Mouse (Mus musculus) midbrain, embryonic 16.5 days (tissue): Measurements from ENCODE around the gene Ptprg. TPM values are rescaled to one million over a fixed set of nuclear protein-coding genes. Genes with fewer than 3 reads are reported as not detected.

Experiments used
- ATAC-seq: fragments of 200-750 bp; cut with Nextera tagmentation; 2 replicates; pipeline ENCODE4 v1.8.0; 2017; ENCODE audit warnings: moderate TSS enrichment
- H3K27ac ChIP-seq: fragments of 300-500 bp; sonication (generic); 2 replicates; pipeline ENCODE4 v1.5.1; 2014; ENCODE audit warnings: mild to moderate bottlenecking, low read length, mixed read lengths
- H3K27me3 ChIP-seq: fragments of 300-500 bp; sonication (generic); 2 replicates; pipeline ENCODE4 v1.6.1; 2014; ENCODE audit warnings: low read depth, low read length, mixed read lengths; ENCODE audit not compliant: control insufficient read depth, insufficient read depth
- H3K36me3 ChIP-seq: fragments of 300-500 bp; sonication (generic); 2 replicates; pipeline ENCODE4 v1.6.1; 2014; ENCODE audit warnings: mild to moderate bottlenecking, low read length, moderate library complexity, mixed read lengths; ENCODE audit not compliant: control insufficient read depth, insufficient read depth
- H3K4me1 ChIP-seq: fragments of 300-500 bp; sonication (generic); 2 replicates; pipeline ENCODE4 v1.6.1; 2014; ENCODE audit warnings: mild to moderate bottlenecking, low read length, mixed read lengths; ENCODE audit not compliant: control insufficient read depth, insufficient read depth
- H3K4me2 ChIP-seq: fragments of 300-500 bp; sonication (generic); 2 replicates; pipeline ENCODE4 v1.6.1; 2014; ENCODE audit warnings: mild to moderate bottlenecking, low read length, mixed read lengths
- H3K4me3 ChIP-seq: fragments of 300-500 bp; sonication (generic); 2 replicates; pipeline ENCODE4 v1.5.1; 2014; ENCODE audit warnings: low read depth, mild to moderate bottlenecking, low read length, moderate library complexity, mixed read lengths
- H3K9ac ChIP-seq: fragments of 300-500 bp; sonication (generic); 2 replicates; pipeline ENCODE4 v1.6.1; 2014; ENCODE audit warnings: low read depth, low read length, mixed read lengths
- H3K9me3 ChIP-seq: fragments of 300-500 bp; sonication (generic); replicated peaks from 2 replicates; pipeline ENCODE4 v1.6.1; 2014; ENCODE audit warnings: mild to moderate bottlenecking, low read length, mixed read lengths; ENCODE audit not compliant: control insufficient read depth, poor library complexity, severe bottlenecking
- WGBS: fragments of 180-500 bp; shearing (Covaris S2); extraction: QIAGEN DNeasy Blood & Tissue Kit; methylation state at CpG from one replicate; pipeline ENCODE4 v1.1.7; 2014; 5-methylcytosine and 5-hydroxymethylcytosine counted together
- polyA plus RNA-seq: library from polyadenylated mRNA; unstranded; fragments of >200 nt; fragmentation: Nextera tagmentation; extraction: Ambion mirVana; gene quantifications from 2 replicates; pipeline ENCODE4 v1.2.1, GENCODE M21; 2015

Gene Ptprg
- polyA plus RNA-seq, 1 experiment from 2014 or later = 37.6 TPM

- H3K4me2 ChIP-seq = no peak overlapping the region
- no peak for ATAC-seq
Measured at GRCm38 (mm10) chr14:11691531-11691930, 138.2 kb downstream of the Ptprg start.

GRCm38 (mm10) chr14:11698880-11699279 is 145.5 kb downstream of the Ptprg start:
- no peaks in the 10 kb centered on the region for H3K36me3 ChIP-seq
- no peak overlapping the region for H3K4me2 ChIP-seq
- H3K27me3 ChIP-seq = no peaks in the 10 kb centered on the region
- H3K9me3 ChIP-seq = no peaks in the 10 kb centered on the region
- H3K4me1 ChIP-seq = 0 out of 2 replicates have a peak, but pooled peaks cover 3% of the 10 kb centered on the region
- no peak for ATAC-seq
- H3K4me3 ChIP-seq = no peak overlapping the region
- H3K9ac ChIP-seq = no peak overlapping the region
- no peak overlapping the region for H3K27ac ChIP-seq
- WGBS = 80% methylated on average over 4 of the region's 4 CpGs

More at GRCm38 (mm10) chr14:11691531-11691930, 138.2 kb downstream of the Ptprg start:
- Histone ChIP-seq H3K36me3 (no peaks in the 10 kb centered on the region), H3K9ac (no peak overlapping the region), H3K4me1 (peaks cover 9% of the 10 kb centered on the region), H3K4me3 (no peak overlapping the region), H3K27me3 (no peaks in the 10 kb centered on the region), H3K27ac (no peak overlapping the region), H3K9me3 (no peaks in the 10 kb centered on the region)
- WGBS = 88% methylated on average over 3 of the region's 3 CpGs

- Histone ChIP-seq H3K27ac (no peak overlapping the region), H3K4me3 (no peak overlapping the region), H3K36me3 (no peaks in the 10 kb centered on the region), H3K27me3 (no peaks in the 10 kb centered on the region), H3K4me1 (peaks cover 4% of the 10 kb centered on the region), H3K9ac (no peak overlapping the region), H3K9me3 (no peaks in the 10 kb centered on the region), H3K4me2 (no peak overlapping the region)
- WGBS = 86% methylated on average over 2 of the region's 2 CpGs
- ATAC-seq = no peak
Measured at GRCm38 (mm10) chr14:11699654-11700053, 146.3 kb downstream of the Ptprg start.

GRCm38 (mm10) chr14:11701516-11702249 is 148.4 kb downstream of the Ptprg start:
- Histone ChIP-seq H3K36me3 (no peaks in the 10 kb centered on the region), H3K4me3 (no peak overlapping the region), H3K9me3 (no peaks in the 10 kb centered on the region), H3K27ac (no peak overlapping the region), H3K4me2 (no peak overlapping the region), H3K27me3 (no peaks in the 10 kb centered on the region), H3K9ac (no peak overlapping the region), H3K4me1 (peaks cover 11% of the 10 kb centered on the region)
- WGBS = 87% methylated on average over 9 of the region's 9 CpGs
- no peak for ATAC-seq

- no peaks in the 10 kb centered on the region for H3K27me3 ChIP-seq
- H3K4me1 ChIP-seq = peaks cover 11% of the 10 kb centered on the region
- no peak overlapping the region for H3K4me2 ChIP-seq
- WGBS = 74% methylated on average over 11 of the region's 11 CpGs
- no peak overlapping the region for H3K4me3 ChIP-seq
- no peak; the same call in 1 of the 2 replicates for ATAC-seq
- H3K27ac ChIP-seq = no peak overlapping the region
- H3K9ac ChIP-seq = no peak overlapping the region
- no peaks in the 10 kb centered on the region for H3K36me3 ChIP-seq
- no peaks in the 10 kb centered on the region for H3K9me3 ChIP-seq
Measured at GRCm38 (mm10) chr14:11702770-11703477, 149.6 kb downstream of the Ptprg start.

GRCm38 (mm10) chr14:11704871-11705270 is 151.5 kb downstream of the Ptprg start:
- H3K4me3 ChIP-seq = no peak overlapping the region
- no peak overlapping the region for H3K4me2 ChIP-seq
- ATAC-seq = no peak
- H3K9me3 ChIP-seq = no peaks in the 10 kb centered on the region
- 13% methylated on average over 2 of the region's 2 CpGs for WGBS
- 0 out of 2 replicates have a peak overlapping the region, but pooled peaks have one; percentile 7 for H3K27ac ChIP-seq
- H3K27me3 ChIP-seq = no peaks in the 10 kb centered on the region
- H3K9ac ChIP-seq = no peak overlapping the region
- no peaks in the 10 kb centered on the region for H3K36me3 ChIP-seq
- peaks cover 17% of the 10 kb centered on the region for H3K4me1 ChIP-seq

GRCm38 (mm10) chr14:11709352-11709751 is 156.0 kb downstream of the Ptprg start:
- no peak overlapping the region for H3K4me3 ChIP-seq
- no peaks in the 10 kb centered on the region for H3K9me3 ChIP-seq
- WGBS = 52% methylated on average over 2 of the region's 2 CpGs
- H3K4me1 ChIP-seq = peaks cover 15% of the 10 kb centered on the region
- H3K4me2 ChIP-seq = no peak overlapping the region
- H3K36me3 ChIP-seq = no peaks in the 10 kb centered on the region
- no peak overlapping the region for H3K9ac ChIP-seq
- H3K27me3 ChIP-seq = no peaks in the 10 kb centered on the region
- no peak overlapping the region for H3K27ac ChIP-seq
- no peak for ATAC-seq

GRCm38 (mm10) chr14:11709798-11710197 is 156.5 kb downstream of the Ptprg start:
- no peak for ATAC-seq
- Histone ChIP-seq H3K4me1 (peaks cover 13% of the 10 kb centered on the region), H3K27ac (peak overlapping the region; percentile 40; the same call in 1 of the 2 replicates), H3K9me3 (no peaks in the 10 kb centered on the region), H3K9ac (no peak overlapping the region), H3K36me3 (no peaks in the 10 kb centered on the region), H3K4me3 (no peak overlapping the region), H3K4me2 (no peak overlapping the region), H3K27me3 (no peaks in the 10 kb centered on the region)
- WGBS = 23% methylated on average over 8 of the region's 8 CpGs
